Mouse (Mus musculus): ENCODE measurements around the gene Ap2s1.

DNA sequence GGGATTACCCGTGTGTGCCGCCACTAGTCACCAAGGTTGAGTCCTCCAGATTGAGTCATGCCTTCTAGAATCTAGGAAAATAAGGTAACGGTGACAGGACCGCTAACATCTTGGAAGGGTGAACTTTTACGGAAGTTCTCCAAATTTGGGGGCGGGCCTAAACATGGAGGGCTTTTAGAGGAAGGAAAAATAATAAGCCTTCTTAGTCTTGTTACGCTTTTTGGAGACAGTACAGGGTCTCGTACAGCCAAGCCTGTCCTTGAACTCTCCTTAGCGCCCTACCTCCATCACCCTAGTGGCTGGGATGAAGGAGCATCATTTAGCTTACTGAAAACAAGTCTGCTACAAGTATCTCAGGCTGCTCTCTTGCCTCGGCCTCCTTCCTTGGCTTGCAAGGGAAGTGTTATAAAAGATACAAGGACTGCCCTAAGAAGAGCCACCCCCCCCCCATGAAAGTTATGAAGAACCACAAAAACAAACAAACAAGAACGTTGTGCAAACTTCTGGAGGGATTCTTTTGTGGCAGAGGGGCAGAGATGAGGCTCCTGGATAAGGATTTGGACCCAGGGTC lies 44.4 kb downstream of the Ap2s1 start:
- no peak for TF ChIP-seq CTCF (IDR thresholded peaks at IDR 0.05; ENCODE audit: extremely low read depth, insufficient read depth, low read length)
- no peak for TF ChIP-seq POLR2A (IDR thresholded peaks at IDR 0.05; ENCODE audit: extremely low read depth, insufficient read depth, low read length)

Measured in cortical plate, adult 2 months (tissue).